In genomic region chr12:56613438-56613830, GRCm38 (mm10) we compare ENCODE assay signal across 12 mouse cellular contexts. TPM values are rescaled to one million over a fixed set of nuclear protein-coding genes. Genes with fewer than 3 reads are reported as not detected.
DNase-seq lines count a peak whose midpoint lies in the region; ATAC-seq and TF ChIP-seq lines count a peak whose summit lies in the region.
"Had no signal": no experiment of that assay in that cellular context is flagged by ENCODE, and none has a peak within 500 bp of the region (broad histone marks: within the 10 kb centered on the region; RNA-seq: fewer than 3 reads in every experiment).

No protein-coding gene starts in this region.

- H3K4me2 ChIP-seq in forebrain, postnatal 0 days (ENCODE audit: low read depth) = peak overlapping the region; percentile 26; the same call in 1 of the 2 replicates
- H3K4me2 ChIP-seq in forebrain, embryonic 14.5 days (ENCODE audit: low read length) = no peak overlapping the region
- no peak overlapping the region; the same call in 1 of the 2 replicates for H3K4me2 ChIP-seq in liver, embryonic 11.5 days
- peak overlapping the region; percentile 51 for H3K4me2 ChIP-seq in intestine, postnatal 0 days (replicated peaks; ENCODE audit: low read depth)
- H3K4me2 ChIP-seq in neural tube, embryonic 15.5 days = peak overlapping the region; percentile 32

- no peaks in the 10 kb centered on the region for H3K9me3 ChIP-seq in forebrain, postnatal 0 days (ENCODE audit: low read length)
- H3K9me3 ChIP-seq in forebrain, embryonic 14.5 days (replicated peaks; ENCODE audit: control insufficient read depth, low read length) = no peaks in the 10 kb centered on the region
- H3K9me3 ChIP-seq in liver, embryonic 11.5 days (ENCODE audit: control insufficient read depth, low read length) = no peaks in the 10 kb centered on the region
- H3K9me3 ChIP-seq in intestine, postnatal 0 days (ENCODE audit: control insufficient read depth) = no peaks in the 10 kb centered on the region
- H3K9me3 ChIP-seq in neural tube, embryonic 15.5 days (replicated peaks) = no peaks in the 10 kb centered on the region

- 0 out of 2 replicates have a peak, but pooled peaks cover 6% of the 10 kb centered on the region for H3K4me1 ChIP-seq in forebrain, postnatal 0 days (ENCODE audit: insufficient read depth)
- H3K4me1 ChIP-seq in forebrain, embryonic 14.5 days (ENCODE audit: control insufficient read depth, insufficient read depth, low read length) = peaks cover 3% of the 10 kb centered on the region; the same call in 1 of the 2 replicates
- no peaks in the 10 kb centered on the region for H3K4me1 ChIP-seq in liver, embryonic 11.5 days (replicated peaks; ENCODE audit: control insufficient read depth, insufficient read depth, low read length)
- H3K4me1 ChIP-seq in intestine, postnatal 0 days (replicated peaks; ENCODE audit: control insufficient read depth, insufficient read depth, low read length) = no peaks in the 10 kb centered on the region
- H3K4me1 ChIP-seq in neural tube, embryonic 15.5 days = peaks cover 20% of the 10 kb centered on the region

- TF ChIP-seq CTCF in forebrain, postnatal 0 days (IDR thresholded peaks at IDR 0.05; ENCODE audit: low read depth) = no peak
- no peak for TF ChIP-seq CTCF in intestine, postnatal 0 days (IDR thresholded peaks at IDR 0.05; ENCODE audit: low read depth)

- H3K36me3 ChIP-seq in forebrain, postnatal 0 days (ENCODE audit: insufficient read depth) = no peaks in the 10 kb centered on the region
- H3K36me3 ChIP-seq in forebrain, embryonic 14.5 days (ENCODE audit: control insufficient read depth, insufficient read depth, low read length) = no peaks in the 10 kb centered on the region
- H3K36me3 ChIP-seq in liver, embryonic 11.5 days (ENCODE audit: control insufficient read depth, insufficient read depth, low read length) = no peaks in the 10 kb centered on the region
- H3K36me3 ChIP-seq in intestine, postnatal 0 days (ENCODE audit: control insufficient read depth, insufficient read depth) = no peaks in the 10 kb centered on the region
- H3K36me3 ChIP-seq in neural tube, embryonic 15.5 days = no peaks in the 10 kb centered on the region

- DNase-seq in forebrain, postnatal 0 days = no peak
- no peak for DNase-seq in forebrain, embryonic 14.5 days (ENCODE audit: low spot score)
- DNase-seq in liver, embryonic 11.5 days (ENCODE audit: low spot score) = no peak
- DNase-seq in liver = no peak
- DNase-seq in cerebellum, adult 11 months = no peak
- DNase-seq in urinary bladder, postnatal 4 days (ENCODE audit: low spot score in 2 of 2) = no peak
- DNase-seq: adrenal gland, postnatal 25 days; cerebellum, adult 8-10 months; heart, postnatal 36 days had no signal

- WGBS in forebrain, postnatal 0 days = 7% methylated on average over 6 of the region's 6 CpGs
- WGBS in forebrain, embryonic 14.5 days = under 1% methylated on average over 6 of the region's 6 CpGs
- under 1% methylated on average over 6 of the region's 6 CpGs for WGBS in liver, embryonic 11.5 days
- WGBS in intestine, postnatal 0 days = 0% methylated on average over 6 of the region's 6 CpGs
- WGBS in neural tube, embryonic 15.5 days = 3% methylated on average over 6 of the region's 6 CpGs

- 0 out of 2 replicates have a peak overlapping the region, but pooled peaks have one; percentile 5 for H3K4me3 ChIP-seq in forebrain, postnatal 0 days (ENCODE audit: low read depth, low read length)
- H3K4me3 ChIP-seq in forebrain, embryonic 14.5 days (ENCODE audit: low read depth, low read length) = no peak overlapping the region
- H3K4me3 ChIP-seq in liver, embryonic 11.5 days (ENCODE audit: low read depth, low read length) = peak overlapping the region; percentile 26; the same call in 1 of the 2 replicates
- peak overlapping the region; percentile 28 for H3K4me3 ChIP-seq in intestine, postnatal 0 days (ENCODE audit: low read depth, low read length)
- no peak overlapping the region for H3K4me3 ChIP-seq in neural tube, embryonic 15.5 days (replicated peaks)

- H3K9ac ChIP-seq in forebrain, postnatal 0 days = no peak overlapping the region
- no peak overlapping the region for H3K9ac ChIP-seq in forebrain, embryonic 14.5 days (ENCODE audit: low read length)
- no peak overlapping the region for H3K9ac ChIP-seq in liver, embryonic 11.5 days (ENCODE audit: low read depth, low read length)
- no peak overlapping the region for H3K9ac ChIP-seq in intestine, postnatal 0 days (ENCODE audit: low read depth, low read length)
- no peak overlapping the region for H3K9ac ChIP-seq in neural tube, embryonic 15.5 days (replicated peaks)

- no peak for ATAC-seq in forebrain, postnatal 0 days
- no peak for ATAC-seq in forebrain, embryonic 14.5 days
- ATAC-seq in liver, embryonic 11.5 days (replicated peaks; ENCODE audit: low FRiP score) = no peak
- no peak for ATAC-seq in intestine, postnatal 0 days
- ATAC-seq in neural tube, embryonic 15.5 days (ENCODE audit: low FRiP score) = no peak

- H3K27ac ChIP-seq in forebrain, postnatal 0 days (ENCODE audit: low read depth, low read length) = no peak overlapping the region
- no peak overlapping the region for H3K27ac ChIP-seq in forebrain, embryonic 14.5 days (ENCODE audit: low read depth, low read length)
- H3K27ac ChIP-seq in liver, embryonic 11.5 days (ENCODE audit: low read depth, low read length) = no peak overlapping the region
- H3K27ac ChIP-seq in intestine, postnatal 0 days (ENCODE audit: low read depth, low read length) = no peak overlapping the region
- H3K27ac ChIP-seq in neural tube, embryonic 15.5 days (replicated peaks) = no peak overlapping the region

- peaks cover 80% of the 10 kb centered on the region for H3K27me3 ChIP-seq in forebrain, postnatal 0 days (ENCODE audit: insufficient read depth, low read length)
- H3K27me3 ChIP-seq in forebrain, embryonic 14.5 days (replicated peaks; ENCODE audit: control insufficient read depth, insufficient read depth, low read length) = peaks cover 92% of the 10 kb centered on the region
- H3K27me3 ChIP-seq in liver, embryonic 11.5 days (replicated peaks; ENCODE audit: control insufficient read depth, insufficient read depth, low read length) = peaks cover 85% of the 10 kb centered on the region
- peaks cover 60% of the 10 kb centered on the region for H3K27me3 ChIP-seq in intestine, postnatal 0 days (replicated peaks; ENCODE audit: control insufficient read depth, insufficient read depth, low read length)
- peaks cover 93% of the 10 kb centered on the region for H3K27me3 ChIP-seq in neural tube, embryonic 15.5 days (replicated peaks)

RNA-seq across cellular contexts. Expression of gene Nkx2-9, which starts 0.3 kb away (rescaled TPM):
- total RNA-seq in forebrain, postnatal 0 days (2014; rRNA removed) = not detected in 2 replicates
- polyA plus RNA-seq in forebrain, postnatal 0 days (2015; fragmentation: Nextera tagmentation; extraction: Ambion mirVana) = not detected in 2 replicates
- not detected in 2 replicates for polyA plus RNA-seq in forebrain, embryonic 14.5 days (2014; fragmentation: Nextera tagmentation; extraction: Ambion mirVana)
- not detected in 2 replicates for polyA plus RNA-seq in liver, embryonic 11.5 days (2014; fragmentation: Nextera tagmentation; extraction: Ambion mirVana)
- not detected in 2 replicates for polyA plus RNA-seq in intestine, postnatal 0 days (2015; fragmentation: Nextera tagmentation; extraction: Ambion mirVana)
- polyA plus RNA-seq in neural tube, embryonic 15.5 days (2015; fragmentation: Nextera tagmentation; extraction: Ambion mirVana) = 0.12 and 0.14 TPM in 2 replicates
- total RNA-seq: layer of hippocampus, postnatal 14 days had no signal

Comparison
In these comparisons a context has a peak if more than half of its experiments do, and no peak if none do; other contexts are left out.
1. H3K4me2 ChIP-seq: peak in forebrain, postnatal 0 days (single experiment), intestine, postnatal 0 days (single experiment) and neural tube, embryonic 15.5 days (single experiment); none in forebrain, embryonic 14.5 days (single experiment) and liver, embryonic 11.5 days (single experiment).
2. H3K4me3 ChIP-seq: peak in forebrain, postnatal 0 days (single experiment), liver, embryonic 11.5 days (single experiment) and intestine, postnatal 0 days (single experiment); none in forebrain, embryonic 14.5 days (single experiment) and neural tube, embryonic 15.5 days (single experiment).